Mouse (Mus musculus): ENCODE measurements around the gene Anapc2.
"Not testable (repeated sequence)": the region's sequence is repeated elsewhere in the genome, so short reads cannot be mapped to it uniquely, and the experiment has no call there.

Gene Anapc2

GRCm38 (mm10) chr2:25241438-25241775 is 30.9 kb upstream of the Anapc2 start:
- no peak for DNase-seq

- peak; percentile 33 for DNase-seq
Measured at GRCm38 (mm10) chr2:25242101-25242506, 30.2 kb upstream of the Anapc2 start, which contains the start of the genes Rnf208 and Cysrt1. Gene Rnf208, plus strand, starts transcription at chr2:25242255. Gene Cysrt1, minus strand, starts transcription at chr2:25242452.

GRCm38 (mm10) chr2:25243342-25243741 is 28.9 kb upstream of the Anapc2 start:
- no peak for DNase-seq

- no peak for DNase-seq
Measured at GRCm38 (mm10) chr2:25244144-25244543, 28.1 kb upstream of the Anapc2 start.

- no peak for DNase-seq
Measured at GRCm38 (mm10) chr2:25246183-25247072, 25.9 kb upstream of the Anapc2 start, which contains the start of gene AL732309.1. Gene AL732309.1, minus strand, starts transcription at chr2:25246863.

GRCm38 (mm10) chr2:25252331-25252730 is 19.9 kb upstream of the Anapc2 start:
- peak; percentile 45 for DNase-seq

- DNase-seq: peak; percentile 87
Measured at GRCm38 (mm10) chr2:25255284-25255779, 16.9 kb upstream of the Anapc2 start, which contains the start of gene Tmem203. Gene Tmem203, plus strand, starts transcription at chr2:25255439.

- DNase-seq: peak; percentile 73
Measured at GRCm38 (mm10) chr2:25256443-25257109, 15.7 kb upstream of the Anapc2 start.

- not testable (repeated sequence) for DNase-seq
Measured at GRCm38 (mm10) chr2:25257250-25257649, 15.0 kb upstream of the Anapc2 start.

GRCm38 (mm10) chr2:25258887-25259286 is 13.4 kb upstream of the Anapc2 start:
- DNase-seq: peak; percentile 25

GRCm38 (mm10) chr2:25261870-25262269 is 10.4 kb upstream of the Anapc2 start:
- no peak for DNase-seq

GRCm38 (mm10) chr2:25262291-25262767 is 9.9 kb upstream of the Anapc2 start, which contains the start of gene Tprn:
Gene Tprn, plus strand, starts transcription at chr2:25262618.
- DNase-seq: peak; percentile 94

GRCm38 (mm10) chr2:25262795-25263622 is 9.3 kb upstream of the Anapc2 start:
- DNase-seq: peak; percentile 61

- no peak for DNase-seq
Measured at GRCm38 (mm10) chr2:25263623-25264285, 8.5 kb upstream of the Anapc2 start.

GRCm38 (mm10) chr2:25264286-25264660 is 8.0 kb upstream of the Anapc2 start:
- no peak for DNase-seq

- no peak for DNase-seq
Measured at GRCm38 (mm10) chr2:25264851-25265250, 7.4 kb upstream of the Anapc2 start.

GRCm38 (mm10) chr2:25265897-25266656 is 6.2 kb upstream of the Anapc2 start:
- no peak for DNase-seq

GRCm38 (mm10) chr2:25266720-25267119 is 5.6 kb upstream of the Anapc2 start:
- DNase-seq: no peak

GRCm38 (mm10) chr2:25267241-25267640 is 5.0 kb upstream of the Anapc2 start:
- DNase-seq: no peak

GRCm38 (mm10) chr2:25267746-25268309 is 4.5 kb upstream of the Anapc2 start:
- no peak for DNase-seq

- no peak for DNase-seq
Measured at GRCm38 (mm10) chr2:25272515-25272914, 237 bp downstream of the Anapc2 start.

All from thymus, postnatal 25 days (tissue).